Mouse (Mus musculus): ENCODE measurements at regions not wholly inside any gene's neighbourhood (a gene's known extent, or its start where the extent isn't known, plus 50 kb on each side); places are given as distances from the start of the nearest gene placed in this dataset.
A peak's percentile ranks its signal among the peaks of the same experiment; 100 is the strongest.

DNA sequence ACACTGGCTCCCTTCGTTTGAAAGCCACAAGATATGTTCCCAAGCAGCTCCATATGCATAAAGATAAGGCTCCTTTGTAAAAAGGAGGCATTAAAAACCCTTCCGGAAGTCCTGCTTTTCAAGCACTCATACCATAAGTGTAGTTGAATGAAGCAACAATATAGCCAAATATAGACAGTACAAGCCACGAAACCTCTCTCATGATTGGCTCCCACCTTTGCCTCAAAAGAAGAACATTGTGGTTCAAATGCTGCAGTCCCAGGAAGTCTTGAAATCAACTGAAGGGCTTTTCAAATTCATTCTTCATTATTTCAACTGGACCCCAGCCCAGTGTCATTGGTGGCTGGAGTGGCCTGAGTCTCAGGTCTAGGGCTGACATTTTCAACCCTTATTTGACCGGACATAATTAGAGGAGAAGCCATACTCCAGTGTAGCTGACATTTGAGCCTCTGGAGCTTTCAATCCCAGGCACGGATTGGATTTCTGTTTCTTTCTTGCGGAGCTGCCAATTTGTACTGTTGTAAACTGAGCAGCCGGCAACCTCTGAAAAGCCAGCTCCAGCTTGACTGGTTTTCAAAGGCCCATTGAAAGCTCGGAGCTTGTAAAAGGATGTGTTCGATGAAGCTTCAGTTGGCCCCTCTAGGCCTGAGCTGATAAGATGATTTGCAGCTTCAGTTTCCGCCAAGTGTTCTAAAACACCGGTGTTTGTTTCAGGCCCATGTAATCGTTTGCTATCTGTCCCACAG is 105.4 kb downstream of the Tmsb4x start:
- no peak overlapping the region for H3K4me3 ChIP-seq (replicated peaks; ENCODE audit: low read length)
- H3K4me1 ChIP-seq (replicated peaks; ENCODE audit: control insufficient read depth, insufficient read depth, low read length): peaks cover 14% of the 10 kb centered on the region
- no peaks in the 10 kb centered on the region for H3K9me3 ChIP-seq (ENCODE audit: control insufficient read depth, low read length)
- peak; percentile 38; the same call in 1 of the 2 replicates for ATAC-seq
- H3K9ac ChIP-seq (replicated peaks; ENCODE audit: low read depth, low read length): no peak overlapping the region
- no peaks in the 10 kb centered on the region for H3K36me3 ChIP-seq (ENCODE audit: control insufficient read depth, insufficient read depth)
- H3K27ac ChIP-seq (ENCODE audit: low read length): peak overlapping the region; percentile 47
- no peaks in the 10 kb centered on the region; the same call in 1 of the 2 replicates for H3K27me3 ChIP-seq (replicated peaks; ENCODE audit: control insufficient read depth, insufficient read depth, low read length)
- H3K4me2 ChIP-seq (ENCODE audit: low read length): no peak overlapping the region
- WGBS: 31% methylated on average over 12 of the region's 12 CpGs

GRCm38 (mm10) chrX:167101929-167102328 is 107.2 kb downstream of the Tmsb4x start:
- no peak overlapping the region for H3K9ac ChIP-seq (replicated peaks; ENCODE audit: low read depth, low read length)
- H3K36me3 ChIP-seq (ENCODE audit: control insufficient read depth, insufficient read depth): no peaks in the 10 kb centered on the region
- 66% methylated on average over 2 of the region's 2 CpGs for WGBS
- peaks cover 14% of the 10 kb centered on the region for H3K4me1 ChIP-seq (replicated peaks; ENCODE audit: control insufficient read depth, insufficient read depth, low read length)
- no peak overlapping the region for H3K4me2 ChIP-seq (ENCODE audit: low read length)
- ATAC-seq: no peak
- no peak overlapping the region for H3K27ac ChIP-seq (ENCODE audit: low read length)
- no peak overlapping the region for H3K4me3 ChIP-seq (replicated peaks; ENCODE audit: low read length)
- no peaks in the 10 kb centered on the region for H3K9me3 ChIP-seq (ENCODE audit: control insufficient read depth, low read length)
- H3K27me3 ChIP-seq (replicated peaks; ENCODE audit: control insufficient read depth, insufficient read depth, low read length): peaks cover under 1% of the 10 kb centered on the region; the same call in 1 of the 2 replicates

GRCm38 (mm10) chrX:167099411-167099810 is 109.7 kb downstream of the Tmsb4x start:
- Histone ChIP-seq H3K36me3 (ENCODE audit: control insufficient read depth, insufficient read depth) (no peaks in the 10 kb centered on the region), H3K4me2 (ENCODE audit: low read length) (no peak overlapping the region), H3K27ac (ENCODE audit: low read length) (no peak overlapping the region), H3K4me3 (replicated peaks; ENCODE audit: low read length) (no peak overlapping the region), H3K9me3 (ENCODE audit: control insufficient read depth, low read length) (no peaks in the 10 kb centered on the region), H3K27me3 (replicated peaks; ENCODE audit: control insufficient read depth, insufficient read depth, low read length) (peaks cover 2% of the 10 kb centered on the region; the same call in 1 of the 2 replicates), H3K4me1 (replicated peaks; ENCODE audit: control insufficient read depth, insufficient read depth, low read length) (peaks cover 8% of the 10 kb centered on the region; the same call in 1 of the 2 replicates), H3K9ac (replicated peaks; ENCODE audit: low read depth, low read length) (no peak overlapping the region)
- WGBS: 56% methylated on average over 6 of the region's 6 CpGs
- no peak for ATAC-seq

DNA sequence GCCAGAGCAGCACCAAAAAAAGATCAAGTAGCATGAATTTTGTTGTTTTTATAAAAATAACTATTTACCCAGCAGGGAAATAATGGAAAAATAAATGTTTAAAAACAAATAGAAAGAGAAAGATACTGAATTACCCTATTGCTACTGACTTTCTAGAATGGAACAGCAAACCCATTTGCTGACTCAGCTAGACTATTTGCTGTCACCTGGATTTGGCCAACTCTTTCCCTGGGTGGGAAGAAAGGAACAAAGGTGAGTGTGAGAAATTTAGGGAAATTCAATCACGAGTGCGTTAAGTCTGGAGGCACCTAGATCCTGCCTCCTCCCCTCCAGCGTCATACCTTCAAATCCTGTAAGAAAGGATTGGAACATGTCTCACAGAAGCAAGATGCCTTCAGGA is 110.2 kb downstream of the Tmsb4x start:
- H3K9ac ChIP-seq (replicated peaks; ENCODE audit: low read depth, low read length): no peak overlapping the region
- WGBS: 84% methylated on average over 3 of the region's 3 CpGs
- no peak overlapping the region for H3K4me3 ChIP-seq (replicated peaks; ENCODE audit: low read length)
- H3K4me1 ChIP-seq (replicated peaks; ENCODE audit: control insufficient read depth, insufficient read depth, low read length): peaks cover 4% of the 10 kb centered on the region; the same call in 1 of the 2 replicates
- H3K27ac ChIP-seq (ENCODE audit: low read length): no peak overlapping the region
- H3K9me3 ChIP-seq (ENCODE audit: control insufficient read depth, low read length): no peaks in the 10 kb centered on the region
- ATAC-seq: no peak
- no peaks in the 10 kb centered on the region for H3K36me3 ChIP-seq (ENCODE audit: control insufficient read depth, insufficient read depth)
- H3K4me2 ChIP-seq (ENCODE audit: low read length): no peak overlapping the region
- H3K27me3 ChIP-seq (replicated peaks; ENCODE audit: control insufficient read depth, insufficient read depth, low read length): peaks cover 2% of the 10 kb centered on the region; the same call in 1 of the 2 replicates

- H3K27me3 ChIP-seq (replicated peaks; ENCODE audit: control insufficient read depth, insufficient read depth, low read length): 0 out of 2 replicates have a peak, but pooled peaks cover 1% of the 10 kb centered on the region
- H3K4me3 ChIP-seq (replicated peaks; ENCODE audit: low read length): no peak overlapping the region
- H3K36me3 ChIP-seq (ENCODE audit: control insufficient read depth, insufficient read depth): no peaks in the 10 kb centered on the region
- H3K9me3 ChIP-seq (ENCODE audit: control insufficient read depth, low read length): no peaks in the 10 kb centered on the region
- 71% methylated on average over 1 of the region's 1 CpGs for WGBS
- H3K27ac ChIP-seq (ENCODE audit: low read length): no peak overlapping the region
- no peaks in the 10 kb centered on the region for H3K4me1 ChIP-seq (replicated peaks; ENCODE audit: control insufficient read depth, insufficient read depth, low read length)
- no peak overlapping the region for H3K4me2 ChIP-seq (ENCODE audit: low read length)
- no peak overlapping the region for H3K9ac ChIP-seq (replicated peaks; ENCODE audit: low read depth, low read length)
- ATAC-seq: no peak
These were observed 117.3 kb downstream of the Tmsb4x start for GRCm38 (mm10) chrX:167091841-167092240.

- 64% methylated on average over 3 of the region's 3 CpGs for WGBS
- Histone ChIP-seq H3K36me3 (ENCODE audit: control insufficient read depth, insufficient read depth) (no peaks in the 10 kb centered on the region), H3K9ac (replicated peaks; ENCODE audit: low read depth, low read length) (no peak overlapping the region), H3K4me1 (replicated peaks; ENCODE audit: control insufficient read depth, insufficient read depth, low read length) (no peaks in the 10 kb centered on the region), H3K27ac (ENCODE audit: low read length) (no peak overlapping the region), H3K4me2 (ENCODE audit: low read length) (no peak overlapping the region), H3K27me3 (replicated peaks; ENCODE audit: control insufficient read depth, insufficient read depth, low read length) (no peaks in the 10 kb centered on the region), H3K9me3 (ENCODE audit: control insufficient read depth, low read length) (no peaks in the 10 kb centered on the region), H3K4me3 (replicated peaks; ENCODE audit: low read length) (no peak overlapping the region)
- ATAC-seq: no peak
These were observed 120.2 kb downstream of the Tmsb4x start for GRCm38 (mm10) chrX:167088930-167089329.

- Histone ChIP-seq H3K27me3 (replicated peaks; ENCODE audit: control insufficient read depth, insufficient read depth, low read length) (no peaks in the 10 kb centered on the region), H3K4me2 (ENCODE audit: low read length) (no peak overlapping the region), H3K9me3 (ENCODE audit: control insufficient read depth, low read length) (no peaks in the 10 kb centered on the region), H3K27ac (ENCODE audit: low read length) (no peak overlapping the region), H3K4me3 (replicated peaks; ENCODE audit: low read length) (no peak overlapping the region), H3K36me3 (ENCODE audit: control insufficient read depth, insufficient read depth) (no peaks in the 10 kb centered on the region), H3K9ac (replicated peaks; ENCODE audit: low read depth, low read length) (no peak overlapping the region), H3K4me1 (replicated peaks; ENCODE audit: control insufficient read depth, insufficient read depth, low read length) (no peaks in the 10 kb centered on the region)
- no peak for ATAC-seq
- WGBS: 57% methylated on average over 2 of the region's 2 CpGs
These were observed 120.7 kb downstream of the Tmsb4x start for GRCm38 (mm10) chrX:167088438-167088837.

GRCm38 (mm10) chrX:167080821-167081220 is 128.3 kb downstream of the Tmsb4x start:
- Histone ChIP-seq H3K4me2 (ENCODE audit: low read length) (no peak overlapping the region), H3K36me3 (ENCODE audit: control insufficient read depth, insufficient read depth) (no peaks in the 10 kb centered on the region), H3K4me1 (replicated peaks; ENCODE audit: control insufficient read depth, insufficient read depth, low read length) (no peaks in the 10 kb centered on the region), H3K27ac (ENCODE audit: low read length) (no peak overlapping the region), H3K4me3 (replicated peaks; ENCODE audit: low read length) (no peak overlapping the region), H3K9ac (replicated peaks; ENCODE audit: low read depth, low read length) (no peak overlapping the region), H3K27me3 (replicated peaks; ENCODE audit: control insufficient read depth, insufficient read depth, low read length) (no peaks in the 10 kb centered on the region; the same call in 1 of the 2 replicates), H3K9me3 (ENCODE audit: control insufficient read depth, low read length) (no peaks in the 10 kb centered on the region)
- 40% methylated on average over 3 of the region's 3 CpGs for WGBS
- peak; percentile 31; the same call in 1 of the 2 replicates for ATAC-seq

- H3K27me3 ChIP-seq (replicated peaks; ENCODE audit: control insufficient read depth, insufficient read depth, low read length): no peaks in the 10 kb centered on the region
- no peaks in the 10 kb centered on the region for H3K4me1 ChIP-seq (replicated peaks; ENCODE audit: control insufficient read depth, insufficient read depth, low read length)
- WGBS: 73% methylated on average over 2 of the region's 2 CpGs
- H3K27ac ChIP-seq (ENCODE audit: low read length): no peak overlapping the region
- no peak for ATAC-seq
- no peaks in the 10 kb centered on the region for H3K36me3 ChIP-seq (ENCODE audit: control insufficient read depth, insufficient read depth)
- H3K9me3 ChIP-seq (ENCODE audit: control insufficient read depth, low read length): no peaks in the 10 kb centered on the region
- no peak overlapping the region for H3K4me2 ChIP-seq (ENCODE audit: low read length)
- no peak overlapping the region for H3K9ac ChIP-seq (replicated peaks; ENCODE audit: low read depth, low read length)
- H3K4me3 ChIP-seq (replicated peaks; ENCODE audit: low read length): no peak overlapping the region
These were observed 140.0 kb downstream of the Tmsb4x start for GRCm38 (mm10) chrX:167069075-167069474.

Data from forebrain, embryonic 16.5 days (tissue).